Mouse (Mus musculus) E14TG2a.4 (cell line): Measurements from ENCODE around the gene Gm5965.
"Not testable (repeated sequence)": the region's sequence is repeated elsewhere in the genome, so short reads cannot be mapped to it uniquely, and the experiment has no call there.

ENCODE experiments used
- H3K27me3 ChIP-seq: 2 replicates; pipeline ENCODE4 v1.6.1; 2014; ENCODE audit warnings: low read length, control low read depth; ENCODE audit not compliant: insufficient read depth
- H3K36me3 ChIP-seq: 2 replicates; pipeline ENCODE4 v1.6.1; 2014; ENCODE audit warnings: low read length, control low read depth; ENCODE audit not compliant: insufficient read depth
- H3K4me1 ChIP-seq: replicated peaks from 2 replicates; pipeline ENCODE4 v1.6.1; 2014; ENCODE audit warnings: low read depth, low read length, control low read depth
- H3K4me3 ChIP-seq: replicated peaks from 2 replicates; pipeline ENCODE4 v1.5.1; 2014; ENCODE audit warnings: mild to moderate bottlenecking, low read length
- H3K9me3 ChIP-seq: 2 replicates; pipeline ENCODE4 v1.6.1; 2014; ENCODE audit warnings: low read length, control low read depth
- CTCF ChIP-seq: conservative IDR thresholded peaks from 2 replicates; pipeline ENCODE4 v1.5.1; 2014; ENCODE audit warnings: low read length
- NANOG ChIP-seq: IDR thresholded peaks from 2 replicates; pipeline ENCODE4 v1.6.1; 2014; ENCODE audit warnings: borderline replicate concordance, low read length, mixed read lengths
- POU5F1 ChIP-seq: IDR thresholded peaks from 2 replicates; pipeline ENCODE4 v1.6.1; 2014; ENCODE audit warnings: low read length, borderline replicate concordance

Gene Gm5965

GRCm38 (mm10) chr16:88777596-88777995, at the start of gene Gm5965:
TSS of gene Gm5965 (plus strand) at chr16:88777896.
- Histone ChIP-seq H3K27me3 (no peaks in the 10 kb centered on the region), H3K9me3 (no peaks in the 10 kb centered on the region), H3K4me3 (no peak within 1 kb of the TSS), H3K36me3 (no peaks in the 10 kb centered on the region), H3K4me1 (no peaks in the 10 kb centered on the region)
- no peak for TF ChIP-seq POU5F1
- no peak for TF ChIP-seq CTCF
- TF ChIP-seq NANOG, result no peak

- H3K36me3 ChIP-seq, result no peaks in the 10 kb centered on the region
- peaks cover 5% of the 10 kb centered on the region for H3K4me1 ChIP-seq
- no peak within 1 kb of the TSS for H3K4me3 ChIP-seq
- TF ChIP-seq POU5F1, result no peak
- no peak for TF ChIP-seq NANOG
- TF ChIP-seq CTCF, result no peak
- no peaks in the 10 kb centered on the region for H3K27me3 ChIP-seq
- no peaks in the 10 kb centered on the region for H3K9me3 ChIP-seq
These were observed 48.9 kb upstream of the Gm5965 start, which contains the start of gene Krtap13-1 for GRCm38 (mm10) chr16:88728812-88729275. TSS of gene Krtap13-1 (plus strand) at chr16:88728862.

- TF ChIP-seq NANOG, result no peak
- no peak for TF ChIP-seq CTCF
- TF ChIP-seq POU5F1, result no peak
- Histone ChIP-seq H3K4me1 (no peaks in the 10 kb centered on the region), H3K4me3 (no peak overlapping the region), H3K36me3 (no peaks in the 10 kb centered on the region), H3K27me3 (no peaks in the 10 kb centered on the region), H3K9me3 (no peaks in the 10 kb centered on the region)
These were observed 42.3 kb upstream of the Gm5965 start for GRCm38 (mm10) chr16:88735391-88735790.

GRCm38 (mm10) chr16:88744750-88745340, 32.9 kb upstream of the Gm5965 start:
- Histone ChIP-seq H3K4me1 (no peaks in the 10 kb centered on the region), H3K4me3 (no peak overlapping the region), H3K27me3 (no peaks in the 10 kb centered on the region), H3K36me3 (no peaks in the 10 kb centered on the region), H3K9me3 (no peaks in the 10 kb centered on the region)
- TF ChIP-seq NANOG (no peak), CTCF (no peak), POU5F1 (no peak)

- TF ChIP-seq CTCF, result no peak
- TF ChIP-seq NANOG, result no peak
- no peaks in the 10 kb centered on the region for H3K9me3 ChIP-seq
- no peaks in the 10 kb centered on the region for H3K36me3 ChIP-seq
These were observed 29.8 kb upstream of the Gm5965 start for GRCm38 (mm10) chr16:88747943-88748342.

GRCm38 (mm10) chr16:88751535-88751934, 26.2 kb upstream of the Gm5965 start, which contains the start of gene Krtap13:
TSS of gene Krtap13 (minus strand) at chr16:88751635.
- H3K9me3 ChIP-seq, H3K36me3 ChIP-seq, H3K4me1 ChIP-seq, H3K4me3 ChIP-seq, H3K27me3 ChIP-seq: not testable (repeated sequence)

More at GRCm38 (mm10) chr16:88747943-88748342, 29.8 kb upstream of the Gm5965 start:
- Histone ChIP-seq H3K4me3 (no peak overlapping the region), H3K27me3 (no peaks in the 10 kb centered on the region), H3K4me1 (no peaks in the 10 kb centered on the region)

- H3K4me1 ChIP-seq, H3K27me3 ChIP-seq, H3K9me3 ChIP-seq, H3K36me3 ChIP-seq, H3K4me3 ChIP-seq: not testable (repeated sequence)
These were observed 19.1 kb upstream of the Gm5965 start, which contains the start of gene 2310034C09Rik for GRCm38 (mm10) chr16:88758547-88758946. TSS of gene 2310034C09Rik (plus strand) at chr16:88758847.

GRCm38 (mm10) chr16:88774106-88774505, 3.6 kb upstream of the Gm5965 start, which contains the start of gene 2310057N15Rik:
TSS of gene 2310057N15Rik (minus strand) at chr16:88774206.
- H3K36me3 ChIP-seq, result no peaks in the 10 kb centered on the region
- H3K27me3 ChIP-seq, result no peaks in the 10 kb centered on the region
- H3K4me3 ChIP-seq, result no peak within 1 kb of the TSS
- no peaks in the 10 kb centered on the region for H3K4me1 ChIP-seq
- no peak for TF ChIP-seq POU5F1
- TF ChIP-seq NANOG, result no peak
- no peak for TF ChIP-seq CTCF
- no peaks in the 10 kb centered on the region for H3K9me3 ChIP-seq

- H3K9me3 ChIP-seq, result no peaks in the 10 kb centered on the region
- H3K27me3 ChIP-seq, result no peaks in the 10 kb centered on the region
- H3K4me3 ChIP-seq, result no peak overlapping the region
- no peaks in the 10 kb centered on the region for H3K36me3 ChIP-seq
- no peak for TF ChIP-seq POU5F1
- no peak for TF ChIP-seq CTCF
- no peak for TF ChIP-seq NANOG
- H3K4me1 ChIP-seq, result no peaks in the 10 kb centered on the region
These were observed 9.1 kb downstream of the Gm5965 start for GRCm38 (mm10) chr16:88786786-88787185.
